Mouse (Mus musculus) cortical plate, adult 2 months (tissue): ENCODE data around the gene Rho.

Experiments
- CTCF ChIP-seq: fragments of 200-500 bp; IDR thresholded peaks from 2 replicates; pipeline ENCODE4 v1.5.1; 2011; ENCODE audit warnings: mild to moderate bottlenecking, control low read depth, low read length; ENCODE audit not compliant: insufficient read depth; ENCODE audit errors: extremely low read depth
- POLR2A ChIP-seq: fragments of 200-500 bp; IDR thresholded peaks from 2 replicates; pipeline ENCODE4 v1.6.1; 2011; ENCODE audit warnings: mild to moderate bottlenecking, low read length, control low read depth; ENCODE audit not compliant: insufficient read depth; ENCODE audit errors: extremely low read depth

- TF ChIP-seq CTCF (no peak), POLR2A (no peak)
These were observed 12.2 kb downstream of the Rho start for GRCm38 (mm10) chr6:115943498-115944427.
